Mouse (Mus musculus): ENCODE results near the gene Ccng1. TPM values are rescaled to one million over a fixed set of nuclear protein-coding genes. Genes with fewer than 3 reads are reported as not detected.

The Ccng1 gene
- total and polyA plus RNA-seq, 2 experiments: 5.4 to 31.0 TPM

DNA sequence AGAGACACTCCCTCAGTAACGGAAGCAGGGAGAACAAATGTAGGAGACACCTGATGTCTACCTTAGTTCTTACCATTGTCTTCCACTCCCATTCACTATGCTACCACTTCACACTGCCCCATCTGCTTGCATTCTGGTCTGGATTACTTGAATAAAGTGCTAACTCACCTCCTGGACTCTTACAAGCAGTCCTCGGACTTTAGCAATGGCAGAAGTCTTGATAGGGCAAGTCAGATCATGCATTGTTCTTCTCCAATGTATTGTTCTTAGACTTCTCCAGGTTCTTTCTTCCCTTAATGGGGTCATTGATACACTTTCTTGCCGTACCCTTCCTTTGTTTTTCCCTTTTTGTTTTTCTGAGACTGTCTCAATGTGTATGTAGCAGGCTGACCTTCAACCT is 17.7 kb downstream of the Ccng1 start:
- Histone ChIP-seq H3K36me3 (ENCODE audit: control insufficient read depth, insufficient read depth, low read length) (peaks cover 24% of the 10 kb centered on the region), H3K79me2 (ENCODE audit: control insufficient read depth, insufficient read depth, low read length) (peaks cover 5% of the 10 kb centered on the region; the same call in 1 of the 2 replicates), H3K4me1 (ENCODE audit: control insufficient read depth, insufficient read depth, low read length) (peaks cover 3% of the 10 kb centered on the region), H3K27me3 (ENCODE audit: control insufficient read depth, insufficient read depth, low read length) (no peaks in the 10 kb centered on the region), H3K4me3 (ENCODE audit: insufficient read depth, low read depth, low read length) (no peak overlapping the region), H3K9ac (ENCODE audit: low read depth, low read length) (no peak overlapping the region), H3K27ac (replicated peaks; ENCODE audit: insufficient read depth, low read depth, low read length) (no peak overlapping the region)
- TF ChIP-seq CTCF (IDR thresholded peaks at IDR 0.05; ENCODE audit: low read depth, low read length) (no peak), POLR2A (IDR thresholded peaks at IDR 0.05; ENCODE audit: extremely low read depth, insufficient read depth, low read length) (no peak)
- DNase-seq (ENCODE audit: extremely low read depth, low read depth, low spot score): no peak
- 94% methylated on average over 3 of the region's 3 CpGs for WGBS

DNA sequence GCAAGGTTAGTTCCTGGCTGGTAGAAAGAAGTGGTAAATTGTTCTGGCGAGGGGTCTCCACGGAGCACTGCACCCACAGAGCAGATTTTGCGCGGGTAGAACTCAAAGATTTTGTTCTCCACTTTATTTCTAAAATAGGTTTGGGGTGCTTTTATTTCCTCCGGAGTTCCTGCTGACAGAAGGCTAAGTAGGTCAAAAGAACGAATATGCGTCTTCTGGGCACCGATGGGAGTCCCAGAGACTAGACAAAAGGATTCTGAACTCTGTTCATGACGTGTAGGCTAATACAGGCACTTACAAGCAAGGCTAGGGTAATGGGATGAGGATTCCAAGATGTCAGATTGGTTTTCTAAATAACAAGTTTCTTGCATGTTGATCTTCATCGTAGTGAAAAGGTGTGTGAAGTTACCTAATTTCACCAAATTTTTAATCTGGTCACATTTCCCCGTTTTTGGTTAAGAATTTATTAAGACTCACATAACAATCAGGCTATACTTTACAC is 20.8 kb downstream of the Ccng1 start:
- Histone ChIP-seq H3K27me3 (ENCODE audit: control insufficient read depth, insufficient read depth, low read length) (no peaks in the 10 kb centered on the region), H3K36me3 (ENCODE audit: control insufficient read depth, insufficient read depth, low read length) (peaks cover 20% of the 10 kb centered on the region), H3K4me3 (ENCODE audit: insufficient read depth, low read depth, low read length) (peak overlapping the region; percentile 83), H3K27ac (replicated peaks; ENCODE audit: insufficient read depth, low read depth, low read length) (peak overlapping the region; percentile 73; the same call in 1 of the 2 replicates), H3K79me2 (ENCODE audit: control insufficient read depth, insufficient read depth, low read length) (peaks cover 5% of the 10 kb centered on the region; the same call in 1 of the 2 replicates), H3K9ac (ENCODE audit: low read depth, low read length) (peak overlapping the region; percentile 91), H3K4me1 (ENCODE audit: control insufficient read depth, insufficient read depth, low read length) (peaks cover 3% of the 10 kb centered on the region)
- peak; percentile 28 for DNase-seq (ENCODE audit: extremely low read depth, low read depth, low spot score)
- TF ChIP-seq CTCF (IDR thresholded peaks at IDR 0.05; ENCODE audit: low read depth, low read length): no peak
- no peak for TF ChIP-seq POLR2A (IDR thresholded peaks at IDR 0.05; ENCODE audit: extremely low read depth, insufficient read depth, low read length)
- 1% methylated on average over 11 of the region's 11 CpGs for WGBS

DNA sequence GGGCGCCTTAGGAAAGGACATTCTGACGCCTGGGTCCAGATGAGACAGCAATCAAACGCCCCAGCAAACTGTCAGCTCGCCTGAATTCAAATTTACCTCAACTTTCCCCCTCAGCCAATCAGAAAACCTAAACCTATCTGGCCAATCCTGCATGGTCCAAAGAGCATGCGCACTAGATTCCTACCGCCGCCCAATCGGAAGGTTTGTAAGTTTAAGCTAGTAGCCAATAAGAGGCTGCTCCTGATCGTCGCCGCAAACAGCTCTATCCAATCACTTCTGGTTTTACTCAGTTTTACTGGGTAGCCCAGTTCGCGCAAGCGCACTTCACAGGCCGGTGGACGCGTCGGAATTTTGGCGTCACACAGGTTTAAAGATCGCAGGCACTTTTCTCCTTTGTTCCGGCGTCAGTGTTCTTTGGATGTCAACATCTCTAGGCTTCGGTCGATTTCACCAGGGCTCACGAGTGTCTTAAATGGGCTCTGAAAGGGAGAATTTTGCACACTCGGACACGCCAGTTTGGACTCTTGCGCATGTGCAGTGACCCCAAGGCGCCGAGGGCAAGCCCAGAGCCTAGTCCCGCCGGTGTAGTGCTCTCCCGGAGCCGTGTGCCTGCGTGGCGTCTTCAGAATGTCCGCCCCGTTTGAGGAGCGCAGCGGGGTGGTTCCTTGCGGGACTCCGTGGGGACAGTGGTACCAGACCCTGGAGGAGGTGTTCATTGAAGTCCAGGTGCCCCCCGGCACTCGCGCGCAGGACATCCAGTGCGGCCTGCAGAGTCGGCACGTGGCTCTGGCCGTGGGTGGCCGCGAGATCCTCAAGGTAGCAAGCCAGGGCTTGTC is 21.6 kb downstream of the Ccng1 start, which contains the start of the genes Hmmr and Nudcd2:
Gene Hmmr, minus strand, starts transcription at position 84 of the 836 bp plus-strand sequence.
Gene Nudcd2, plus strand, starts transcription at position 329 of the 836 bp plus-strand sequence.
- Histone ChIP-seq H3K27me3 (ENCODE audit: control insufficient read depth, insufficient read depth, low read length) (no peaks in the 10 kb centered on the region), H3K27ac (replicated peaks; ENCODE audit: insufficient read depth, low read depth, low read length) (peak within 1 kb of the TSS; percentile 73), H3K79me2 (ENCODE audit: control insufficient read depth, insufficient read depth, low read length) (peaks cover 5% of the 10 kb centered on the region; the same call in 1 of the 2 replicates), H3K36me3 (ENCODE audit: control insufficient read depth, insufficient read depth, low read length) (peaks cover 16% of the 10 kb centered on the region), H3K9ac (ENCODE audit: low read depth, low read length) (peak within 1 kb of the TSS; percentile 91), H3K4me1 (ENCODE audit: control insufficient read depth, insufficient read depth, low read length) (peaks cover 3% of the 10 kb centered on the region), H3K4me3 (ENCODE audit: insufficient read depth, low read depth, low read length) (peak within 1 kb of the TSS; percentile 83)
- peak; percentile 96 for DNase-seq (ENCODE audit: extremely low read depth, low read depth, low spot score)
- WGBS: under 1% methylated on average over 52 of the region's 52 CpGs
- TF ChIP-seq CTCF (IDR thresholded peaks at IDR 0.05; ENCODE audit: low read depth, low read length): no peak
- 0 out of 2 replicates have a peak, but pooled peaks have one; percentile 30 for TF ChIP-seq POLR2A (IDR thresholded peaks at IDR 0.05; ENCODE audit: extremely low read depth, insufficient read depth, low read length)

DNA sequence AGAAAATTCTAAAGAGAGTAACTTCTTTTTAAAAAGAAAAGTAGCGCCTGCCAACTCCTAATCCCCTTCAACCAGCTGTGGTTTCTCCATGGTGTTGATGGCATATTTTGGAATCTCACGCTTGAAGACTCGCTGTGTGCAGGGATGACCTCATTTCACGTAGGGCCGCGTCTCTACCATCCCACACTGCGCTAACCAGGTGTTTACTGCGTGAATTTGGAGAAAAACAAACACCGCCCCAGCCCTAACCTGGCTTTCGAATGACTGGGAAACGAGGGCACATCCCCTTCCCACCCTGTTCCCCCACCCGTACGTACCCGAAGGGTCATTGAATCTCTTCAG is 22.1 kb downstream of the Ccng1 start:
- DNase-seq (ENCODE audit: extremely low read depth, low read depth, low spot score): no peak
- Histone ChIP-seq H3K9ac (ENCODE audit: low read depth, low read length) (no peak overlapping the region), H3K4me1 (ENCODE audit: control insufficient read depth, insufficient read depth, low read length) (peaks cover 3% of the 10 kb centered on the region), H3K27me3 (ENCODE audit: control insufficient read depth, insufficient read depth, low read length) (no peaks in the 10 kb centered on the region), H3K79me2 (ENCODE audit: control insufficient read depth, insufficient read depth, low read length) (peaks cover 5% of the 10 kb centered on the region; the same call in 1 of the 2 replicates), H3K27ac (replicated peaks; ENCODE audit: insufficient read depth, low read depth, low read length) (no peak overlapping the region), H3K4me3 (ENCODE audit: insufficient read depth, low read depth, low read length) (no peak overlapping the region), H3K36me3 (ENCODE audit: control insufficient read depth, insufficient read depth, low read length) (peaks cover 14% of the 10 kb centered on the region)
- no peak for TF ChIP-seq CTCF (IDR thresholded peaks at IDR 0.05; ENCODE audit: low read depth, low read length)
- no peak for TF ChIP-seq POLR2A (IDR thresholded peaks at IDR 0.05; ENCODE audit: extremely low read depth, insufficient read depth, low read length)
- WGBS: under 1% methylated on average over 14 of the region's 14 CpGs

DNA sequence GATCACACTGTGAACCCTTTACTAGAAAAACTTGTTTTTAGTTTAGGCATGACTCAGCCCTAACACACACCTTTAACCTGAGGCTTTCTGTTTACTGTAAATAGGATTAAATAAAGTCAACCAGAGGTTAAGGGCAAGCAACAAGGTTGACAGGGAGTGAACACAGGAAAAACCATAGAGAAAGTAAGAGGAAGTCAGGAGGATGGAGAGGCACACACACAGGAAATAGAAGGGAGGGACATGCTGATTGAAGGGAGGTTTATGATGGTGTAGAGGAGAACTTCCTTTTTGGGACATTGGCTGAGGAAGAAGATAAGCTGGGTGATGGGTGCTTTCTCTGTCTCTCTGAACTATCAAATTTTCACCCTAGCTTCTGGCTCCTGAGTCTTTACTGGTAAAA is 36.8 kb downstream of the Ccng1 start:
- no peak for TF ChIP-seq CTCF (IDR thresholded peaks at IDR 0.05; ENCODE audit: low read depth, low read length)
- TF ChIP-seq POLR2A (IDR thresholded peaks at IDR 0.05; ENCODE audit: extremely low read depth, insufficient read depth, low read length): no peak
- Histone ChIP-seq H3K36me3 (ENCODE audit: control insufficient read depth, insufficient read depth, low read length) (no peaks in the 10 kb centered on the region), H3K79me2 (ENCODE audit: control insufficient read depth, insufficient read depth, low read length) (no peaks in the 10 kb centered on the region), H3K4me1 (ENCODE audit: control insufficient read depth, insufficient read depth, low read length) (no peaks in the 10 kb centered on the region), H3K4me3 (ENCODE audit: insufficient read depth, low read depth, low read length) (no peak overlapping the region), H3K9ac (ENCODE audit: low read depth, low read length) (no peak overlapping the region), H3K27ac (replicated peaks; ENCODE audit: insufficient read depth, low read depth, low read length) (no peak overlapping the region), H3K27me3 (ENCODE audit: control insufficient read depth, insufficient read depth, low read length) (no peaks in the 10 kb centered on the region)
- no peak for DNase-seq (ENCODE audit: extremely low read depth, low read depth, low spot score)
